Mouse (Mus musculus): ENCODE results near the gene Adgrv1. TPM values are rescaled to one million over a fixed set of nuclear protein-coding genes. Genes with fewer than 3 reads are reported as not detected.
"Not testable (repeated sequence)": the region's sequence is repeated elsewhere in the genome, so short reads cannot be mapped to it uniquely, and the experiment has no call there.

The Adgrv1 gene
- polyA plus RNA-seq, 1 experiment from 2014 or later = 1.1 TPM

GRCm38 (mm10) chr13:81656091-81656850, 23.3 kb upstream of the Adgrv1 start:
- Histone ChIP-seq H3K4me3 (ENCODE audit: low read depth, low read length) (no peak overlapping the region), H3K36me3 (ENCODE audit: control insufficient read depth, insufficient read depth, low read length) (no peaks in the 10 kb centered on the region), H3K4me2 (peak overlapping the region; percentile 55), H3K27me3 (ENCODE audit: control insufficient read depth, insufficient read depth, low read length) (no peaks in the 10 kb centered on the region), H3K4me1 (ENCODE audit: control insufficient read depth, insufficient read depth, low read length) (peaks cover 6% of the 10 kb centered on the region; the same call in 1 of the 2 replicates), H3K9ac (ENCODE audit: low read depth, low read length) (no peak overlapping the region), H3K9me3 (replicated peaks; ENCODE audit: control insufficient read depth, low read length) (no peaks in the 10 kb centered on the region), H3K27ac (ENCODE audit: low read depth, low read length) (no peak overlapping the region; the same call in 1 of the 2 replicates)
- ATAC-seq (replicated peaks; ENCODE audit: insufficient number of reproducible peaks, low FRiP score, low TSS enrichment) = no peak
- 49% methylated on average over 14 of the region's 14 CpGs for WGBS (ENCODE audit: insufficient replicate concordance)

- not testable (repeated sequence) for H3K36me3 ChIP-seq (ENCODE audit: control insufficient read depth, insufficient read depth, low read length); H3K27ac ChIP-seq (ENCODE audit: low read depth, low read length); H3K27me3 ChIP-seq (ENCODE audit: control insufficient read depth, insufficient read depth, low read length); H3K9me3 ChIP-seq (replicated peaks; ENCODE audit: control insufficient read depth, low read length); H3K9ac ChIP-seq (ENCODE audit: low read depth, low read length); H3K4me3 ChIP-seq (ENCODE audit: low read depth, low read length); H3K4me1 ChIP-seq (ENCODE audit: control insufficient read depth, insufficient read depth, low read length); ATAC-seq (replicated peaks; ENCODE audit: insufficient number of reproducible peaks, low FRiP score, low TSS enrichment); H3K4me2 ChIP-seq
- 66% methylated on average over 5 of the region's 6 CpGs for WGBS (ENCODE audit: insufficient replicate concordance)
These were observed 17.4 kb upstream of the Adgrv1 start for GRCm38 (mm10) chr13:81650382-81650781.

GRCm38 (mm10) chr13:81646348-81646747, 13.4 kb upstream of the Adgrv1 start:
- whole genome bisulfite sequencing (ENCODE audit: insufficient replicate concordance) = 82% methylated on average over 6 of the region's 6 CpGs
- Histone ChIP-seq H3K27ac (ENCODE audit: low read depth, low read length) (no peak overlapping the region), H3K4me1 (ENCODE audit: control insufficient read depth, insufficient read depth, low read length) (peaks cover 8% of the 10 kb centered on the region; the same call in 1 of the 2 replicates), H3K36me3 (ENCODE audit: control insufficient read depth, insufficient read depth, low read length) (no peaks in the 10 kb centered on the region), H3K4me2 (no peak overlapping the region), H3K9ac (ENCODE audit: low read depth, low read length) (no peak overlapping the region), H3K9me3 (replicated peaks; ENCODE audit: control insufficient read depth, low read length) (no peaks in the 10 kb centered on the region), H3K27me3 (ENCODE audit: control insufficient read depth, insufficient read depth, low read length) (no peaks in the 10 kb centered on the region), H3K4me3 (ENCODE audit: low read depth, low read length) (no peak overlapping the region)
- no peak for ATAC-seq (replicated peaks; ENCODE audit: insufficient number of reproducible peaks, low FRiP score, low TSS enrichment)

DNA sequence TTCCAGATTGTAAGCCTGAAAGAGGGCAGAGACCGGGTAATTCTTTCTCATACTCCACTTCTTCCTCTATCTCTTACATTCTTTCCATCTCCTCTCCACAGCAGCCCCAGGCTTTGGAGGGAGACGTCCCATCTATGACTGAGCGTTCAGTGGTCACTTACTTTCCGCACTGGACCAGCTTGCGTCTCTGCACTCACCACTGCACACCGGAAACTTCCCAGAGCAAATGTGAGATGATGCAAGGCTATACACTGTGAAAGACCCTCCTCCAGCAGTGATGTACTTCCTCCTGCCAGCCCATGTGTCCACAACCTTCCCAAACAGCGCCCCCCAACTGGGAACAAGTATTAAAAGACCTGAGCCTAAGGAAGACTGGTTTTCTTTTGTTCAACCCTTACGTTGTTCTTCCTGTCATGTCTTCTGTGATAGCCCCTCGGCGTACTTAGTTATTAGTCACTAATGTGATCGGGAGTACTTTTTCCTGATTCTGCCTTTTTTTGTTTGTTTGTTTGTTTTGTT, 11.2 kb upstream of the Adgrv1 start:
- H3K4me1 ChIP-seq (ENCODE audit: control insufficient read depth, insufficient read depth, low read length) = peaks cover 8% of the 10 kb centered on the region; the same call in 1 of the 2 replicates
- no peaks in the 10 kb centered on the region for H3K36me3 ChIP-seq (ENCODE audit: control insufficient read depth, insufficient read depth, low read length)
- H3K4me3 ChIP-seq (ENCODE audit: low read depth, low read length) = no peak overlapping the region
- H3K9me3 ChIP-seq (replicated peaks; ENCODE audit: control insufficient read depth, low read length) = no peaks in the 10 kb centered on the region
- H3K27me3 ChIP-seq (ENCODE audit: control insufficient read depth, insufficient read depth, low read length) = no peaks in the 10 kb centered on the region
- WGBS (ENCODE audit: insufficient replicate concordance) = 83% methylated on average over 11 of the region's 11 CpGs
- no peak for ATAC-seq (replicated peaks; ENCODE audit: insufficient number of reproducible peaks, low FRiP score, low TSS enrichment)
- H3K4me2 ChIP-seq = no peak overlapping the region
- no peak overlapping the region for H3K9ac ChIP-seq (ENCODE audit: low read depth, low read length)
- no peak overlapping the region for H3K27ac ChIP-seq (ENCODE audit: low read depth, low read length)

DNA sequence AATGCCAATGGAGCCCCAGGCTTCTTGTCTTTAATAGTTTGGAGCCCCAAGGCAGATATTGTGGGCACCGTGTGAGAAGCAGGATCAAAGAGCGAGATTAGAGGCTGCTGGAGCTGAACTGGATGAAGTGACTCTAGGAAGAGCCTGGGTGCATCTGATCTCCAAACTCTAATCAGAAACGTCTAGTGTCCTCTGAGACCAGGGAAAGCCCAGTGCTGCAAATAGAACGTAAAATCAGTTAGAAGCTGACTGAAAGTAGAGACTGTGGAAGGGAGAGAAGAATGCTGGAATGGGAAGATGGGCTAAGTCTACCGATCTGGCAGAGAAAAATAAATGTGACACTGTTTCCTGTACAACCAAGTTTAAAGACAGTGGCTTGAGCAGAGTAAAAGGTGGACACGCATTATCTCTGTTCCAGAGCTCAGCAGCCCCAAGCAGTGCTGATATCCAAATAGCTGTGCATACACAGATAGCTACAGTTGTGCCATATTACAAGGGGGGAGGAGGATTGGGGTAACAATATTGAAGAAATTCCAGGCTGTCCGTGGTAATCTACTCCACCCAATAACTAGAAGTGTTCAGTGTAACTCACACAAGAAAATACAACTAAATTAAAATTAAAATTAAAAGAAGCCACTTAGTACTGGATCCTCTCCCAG, 9.7 kb upstream of the Adgrv1 start:
- H3K9ac ChIP-seq (ENCODE audit: low read depth, low read length) = no peak overlapping the region
- H3K4me1 ChIP-seq (ENCODE audit: control insufficient read depth, insufficient read depth, low read length) = peaks cover 8% of the 10 kb centered on the region; the same call in 1 of the 2 replicates
- no peaks in the 10 kb centered on the region for H3K9me3 ChIP-seq (replicated peaks; ENCODE audit: control insufficient read depth, low read length)
- H3K4me3 ChIP-seq (ENCODE audit: low read depth, low read length) = no peak overlapping the region
- H3K4me2 ChIP-seq = peak overlapping the region; percentile 14
- ATAC-seq (replicated peaks; ENCODE audit: insufficient number of reproducible peaks, low FRiP score, low TSS enrichment) = peak; percentile 69
- H3K27me3 ChIP-seq (ENCODE audit: control insufficient read depth, insufficient read depth, low read length) = no peaks in the 10 kb centered on the region
- H3K36me3 ChIP-seq (ENCODE audit: control insufficient read depth, insufficient read depth, low read length) = no peaks in the 10 kb centered on the region
- 32% methylated on average over 7 of the region's 7 CpGs for WGBS (ENCODE audit: insufficient replicate concordance)
- no peak overlapping the region for H3K27ac ChIP-seq (ENCODE audit: low read depth, low read length)

DNA sequence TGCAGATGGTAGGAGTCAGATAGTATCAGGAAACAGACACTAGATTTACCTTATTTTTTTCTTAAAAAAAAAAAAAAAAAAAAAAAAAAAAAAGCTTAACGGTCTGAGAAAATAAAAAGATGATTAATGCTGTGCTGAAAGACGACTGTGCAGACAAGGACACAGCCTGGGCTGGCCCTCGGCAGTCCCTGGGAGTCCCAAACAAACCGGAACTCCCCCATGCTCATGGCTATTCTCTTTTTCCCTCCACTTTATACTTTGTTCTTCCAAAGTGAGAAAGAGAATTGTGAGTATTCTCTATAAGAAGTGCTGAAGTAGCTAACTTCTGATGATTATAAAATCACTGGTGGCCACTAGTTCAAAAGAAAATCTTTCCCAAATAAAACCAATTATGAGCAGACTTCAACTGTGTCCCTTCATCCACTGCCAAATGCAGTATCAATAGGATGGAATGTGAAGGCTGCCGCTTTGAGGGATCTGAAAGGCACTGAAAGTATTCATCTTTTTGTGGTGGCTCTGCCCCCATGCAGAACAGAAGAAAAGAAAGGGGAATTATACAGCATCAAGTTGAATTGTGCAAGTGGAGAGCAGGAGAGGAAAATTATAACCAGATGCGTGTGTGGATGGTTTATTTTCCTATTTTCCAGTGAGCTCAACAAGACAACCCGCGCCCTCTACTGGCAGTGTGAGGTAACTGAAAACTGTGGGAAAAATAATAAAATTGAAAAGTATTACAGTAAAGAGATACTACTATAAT, 8.5 kb upstream of the Adgrv1 start:
- Histone ChIP-seq H3K4me3 (ENCODE audit: low read depth, low read length) (no peak overlapping the region), H3K27me3 (ENCODE audit: control insufficient read depth, insufficient read depth, low read length) (no peaks in the 10 kb centered on the region), H3K9ac (ENCODE audit: low read depth, low read length) (no peak overlapping the region), H3K9me3 (replicated peaks; ENCODE audit: control insufficient read depth, low read length) (no peaks in the 10 kb centered on the region), H3K4me2 (peak overlapping the region; percentile 48; the same call in 1 of the 2 replicates), H3K27ac (ENCODE audit: low read depth, low read length) (no peak overlapping the region), H3K4me1 (ENCODE audit: control insufficient read depth, insufficient read depth, low read length) (peaks cover 8% of the 10 kb centered on the region; the same call in 1 of the 2 replicates), H3K36me3 (ENCODE audit: control insufficient read depth, insufficient read depth, low read length) (no peaks in the 10 kb centered on the region)
- no peak for ATAC-seq (replicated peaks; ENCODE audit: insufficient number of reproducible peaks, low FRiP score, low TSS enrichment)
- 19% methylated on average over 8 of the region's 8 CpGs for WGBS (ENCODE audit: insufficient replicate concordance)

GRCm38 (mm10) chr13:81640881-81641280, 7.9 kb upstream of the Adgrv1 start:
- H3K27me3 ChIP-seq (ENCODE audit: control insufficient read depth, insufficient read depth, low read length) = no peaks in the 10 kb centered on the region
- 42% methylated on average over 6 of the region's 6 CpGs for WGBS (ENCODE audit: insufficient replicate concordance)
- no peak overlapping the region for H3K27ac ChIP-seq (ENCODE audit: low read depth, low read length)
- no peak overlapping the region; the same call in 1 of the 2 replicates for H3K4me2 ChIP-seq
- no peak overlapping the region for H3K4me3 ChIP-seq (ENCODE audit: low read depth, low read length)
- no peaks in the 10 kb centered on the region for H3K36me3 ChIP-seq (ENCODE audit: control insufficient read depth, insufficient read depth, low read length)
- ATAC-seq (replicated peaks; ENCODE audit: insufficient number of reproducible peaks, low FRiP score, low TSS enrichment) = no peak
- no peaks in the 10 kb centered on the region for H3K9me3 ChIP-seq (replicated peaks; ENCODE audit: control insufficient read depth, low read length)
- H3K9ac ChIP-seq (ENCODE audit: low read depth, low read length) = no peak overlapping the region
- peaks cover 8% of the 10 kb centered on the region; the same call in 1 of the 2 replicates for H3K4me1 ChIP-seq (ENCODE audit: control insufficient read depth, insufficient read depth, low read length)

DNA sequence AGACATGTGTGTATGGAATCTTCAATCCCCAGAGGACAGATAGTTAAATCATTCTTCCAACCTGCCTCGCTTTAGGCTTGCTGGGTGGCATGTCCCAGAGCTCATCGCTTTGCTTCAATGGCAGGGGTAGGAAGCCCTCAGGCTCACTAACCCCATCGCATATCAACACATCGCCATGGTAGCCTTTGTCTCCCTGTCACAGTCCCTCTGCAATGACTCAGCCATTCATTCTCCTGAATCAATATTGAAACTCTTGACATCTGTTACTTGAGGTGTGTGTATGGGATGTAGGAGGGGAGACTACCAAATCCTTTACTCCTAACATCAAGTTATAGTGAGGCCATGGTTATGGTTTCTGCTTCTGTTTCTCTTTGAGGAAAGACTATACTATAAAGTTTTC, 6.7 kb upstream of the Adgrv1 start:
- no peaks in the 10 kb centered on the region for H3K36me3 ChIP-seq (ENCODE audit: control insufficient read depth, insufficient read depth, low read length)
- no peak overlapping the region for H3K4me2 ChIP-seq
- H3K4me3 ChIP-seq (ENCODE audit: low read depth, low read length) = no peak overlapping the region
- 45% methylated on average over 4 of the region's 4 CpGs for WGBS (ENCODE audit: insufficient replicate concordance)
- ATAC-seq (replicated peaks; ENCODE audit: insufficient number of reproducible peaks, low FRiP score, low TSS enrichment) = no peak
- H3K9ac ChIP-seq (ENCODE audit: low read depth, low read length) = no peak overlapping the region
- H3K4me1 ChIP-seq (ENCODE audit: control insufficient read depth, insufficient read depth, low read length) = peaks cover 8% of the 10 kb centered on the region; the same call in 1 of the 2 replicates
- peaks cover under 1% of the 10 kb centered on the region; the same call in 1 of the 2 replicates for H3K27me3 ChIP-seq (ENCODE audit: control insufficient read depth, insufficient read depth, low read length)
- no peaks in the 10 kb centered on the region for H3K9me3 ChIP-seq (replicated peaks; ENCODE audit: control insufficient read depth, low read length)
- H3K27ac ChIP-seq (ENCODE audit: low read depth, low read length) = no peak overlapping the region
